Mouse (Mus musculus): ENCODE measurements around the gene 1600014C23Rik. TPM values are rescaled to one million over a fixed set of nuclear protein-coding genes. Genes with fewer than 3 reads are reported as not detected.

Gene 1600014C23Rik
- polyA plus RNA-seq, 1 experiment from 2014 or later, result 0.66 TPM

DNA sequence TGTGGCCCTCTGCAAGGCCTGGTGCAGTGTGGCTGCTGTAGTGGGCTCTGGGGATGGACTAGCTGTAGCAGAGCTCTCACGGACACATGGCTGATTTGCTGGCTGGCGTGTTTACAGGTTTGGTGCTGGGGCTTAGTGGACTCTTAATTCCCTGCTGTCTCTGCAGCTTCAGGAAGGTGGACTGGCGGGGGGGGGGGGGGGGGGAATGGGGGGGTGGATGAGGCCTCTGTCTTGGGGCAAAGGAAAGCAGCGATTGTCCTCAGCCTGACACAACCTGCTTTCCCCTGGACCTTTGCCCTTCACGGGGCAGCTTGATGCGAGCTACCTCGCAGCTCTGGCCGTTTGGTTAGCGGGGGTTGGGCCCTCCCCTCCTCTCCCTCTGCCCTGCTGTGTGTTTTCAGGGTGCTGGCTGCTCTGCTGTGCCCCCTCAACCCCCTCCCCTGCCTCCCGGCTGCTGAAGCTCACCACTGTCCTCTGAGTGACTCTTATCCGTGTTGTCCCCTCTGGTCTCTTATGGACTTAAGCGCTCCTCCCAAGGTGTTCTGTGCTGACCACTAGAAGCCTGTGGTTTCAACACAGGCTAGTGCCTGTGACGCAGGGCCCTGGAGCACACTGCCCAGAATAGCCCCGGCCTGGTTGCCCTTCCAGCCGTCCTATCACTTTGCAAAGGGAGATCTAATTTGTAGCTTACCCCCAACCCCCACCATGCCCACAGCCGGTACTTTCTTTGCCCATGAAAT, 33.0 kb downstream of the 1600014C23Rik start:
- no peaks in the 10 kb centered on the region for H3K4me1 ChIP-seq (replicated peaks; ENCODE audit: insufficient read depth, low read length)
- ATAC-seq (replicated peaks; ENCODE audit: low FRiP score, low read depth) (no peak), DNase-seq (ENCODE audit: low spot score) (no peak)
- H3K27me3 ChIP-seq (ENCODE audit: insufficient read depth, low read length), result no peaks in the 10 kb centered on the region
- TF ChIP-seq CTCF (IDR thresholded peaks at IDR 0.05; ENCODE audit: low read depth), result no peak
- no peak overlapping the region for H3K9ac ChIP-seq (ENCODE audit: low read depth, low read length)
- peaks cover 3% of the 10 kb centered on the region; the same call in 1 of the 2 replicates for H3K36me3 ChIP-seq (ENCODE audit: insufficient read depth, low read length)
- H3K9me3 ChIP-seq (replicated peaks; ENCODE audit: low read length), result no peaks in the 10 kb centered on the region
- WGBS, result 53% methylated on average over 9 of the region's 16 CpGs
- no peak overlapping the region for H3K27ac ChIP-seq
- no peak overlapping the region for H3K4me2 ChIP-seq (ENCODE audit: low read length)
- no peak overlapping the region for H3K4me3 ChIP-seq (replicated peaks; ENCODE audit: low read depth, low read length)

DNA sequence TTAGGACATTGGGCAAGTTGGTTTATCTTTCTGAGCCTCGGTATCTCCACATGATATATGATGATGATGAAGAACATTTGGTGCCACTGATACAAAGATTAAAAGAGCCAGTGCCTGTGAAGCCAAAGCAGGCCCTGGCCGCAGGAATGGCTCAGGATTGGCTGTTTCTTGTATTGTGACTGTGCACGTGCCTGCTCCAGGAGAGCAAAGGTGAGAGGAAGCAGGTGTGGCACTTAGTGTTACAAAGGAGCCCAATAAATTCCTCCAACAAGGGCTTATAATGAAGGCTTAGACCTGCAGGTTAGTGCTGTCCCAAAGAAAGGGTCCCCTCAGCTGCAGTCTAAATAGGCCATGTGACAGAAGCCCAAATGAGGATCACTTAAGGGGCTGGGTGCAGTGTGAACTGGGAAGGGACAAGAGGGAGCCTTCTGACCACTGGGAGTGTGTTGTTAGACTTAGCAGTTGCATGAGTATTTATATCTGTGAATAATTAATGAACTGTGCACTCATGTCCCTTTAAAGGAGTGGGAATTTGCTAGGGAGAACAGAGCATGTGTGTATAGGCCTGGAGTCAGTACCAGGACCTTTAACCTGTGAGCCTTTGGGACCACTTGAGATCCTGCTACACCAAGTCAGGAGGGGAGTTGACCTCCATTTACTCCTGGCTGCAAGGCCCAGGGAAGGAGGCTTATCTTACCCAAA, 34.5 kb downstream of the 1600014C23Rik start:
- Histone ChIP-seq H3K36me3 (ENCODE audit: insufficient read depth, low read length) (peaks cover 3% of the 10 kb centered on the region; the same call in 1 of the 2 replicates), H3K9ac (ENCODE audit: low read depth, low read length) (no peak overlapping the region), H3K4me1 (replicated peaks; ENCODE audit: insufficient read depth, low read length) (no peaks in the 10 kb centered on the region), H3K27ac (no peak overlapping the region; the same call in 1 of the 2 replicates), H3K4me2 (ENCODE audit: low read length) (no peak overlapping the region), H3K27me3 (ENCODE audit: insufficient read depth, low read length) (no peaks in the 10 kb centered on the region), H3K9me3 (replicated peaks; ENCODE audit: low read length) (no peaks in the 10 kb centered on the region), H3K4me3 (replicated peaks; ENCODE audit: low read depth, low read length) (no peak overlapping the region)
- 80% methylated on average over 3 of the region's 3 CpGs for whole genome bisulfite sequencing
- ATAC-seq (replicated peaks; ENCODE audit: low FRiP score, low read depth) (no peak), DNase-seq (ENCODE audit: low spot score) (no peak)
- no peak for TF ChIP-seq CTCF (IDR thresholded peaks at IDR 0.05; ENCODE audit: low read depth)

DNA sequence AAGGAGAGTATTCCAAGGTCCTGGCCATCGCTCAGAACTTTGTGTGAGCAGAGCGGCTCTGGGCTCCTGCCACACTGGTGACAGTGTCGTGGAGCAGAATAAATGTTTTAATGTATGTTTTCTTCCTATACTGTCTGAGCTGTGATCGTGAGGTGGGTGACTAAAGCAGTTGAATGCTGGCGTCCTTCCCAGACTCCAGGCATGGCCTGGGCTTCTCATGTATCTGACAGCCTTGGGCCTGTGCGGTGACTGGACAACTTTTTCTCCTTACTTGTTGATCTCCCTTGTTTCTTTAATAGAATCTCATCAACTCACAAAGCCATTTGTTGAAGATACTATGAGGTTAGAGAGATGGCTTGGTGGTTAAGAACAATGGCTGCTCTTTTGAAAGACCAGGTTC, 35.3 kb downstream of the 1600014C23Rik start:
- H3K4me1 ChIP-seq (replicated peaks; ENCODE audit: insufficient read depth, low read length), result no peaks in the 10 kb centered on the region
- TF ChIP-seq CTCF (IDR thresholded peaks at IDR 0.05; ENCODE audit: low read depth), result no peak
- H3K27me3 ChIP-seq (ENCODE audit: insufficient read depth, low read length), result no peaks in the 10 kb centered on the region
- DNase-seq (ENCODE audit: low spot score) (no peak), ATAC-seq (replicated peaks; ENCODE audit: low FRiP score, low read depth) (no peak)
- H3K9ac ChIP-seq (ENCODE audit: low read depth, low read length), result no peak overlapping the region
- H3K4me2 ChIP-seq (ENCODE audit: low read length), result no peak overlapping the region
- WGBS, result 75% methylated on average over 6 of the region's 6 CpGs
- no peak overlapping the region for H3K4me3 ChIP-seq (replicated peaks; ENCODE audit: low read depth, low read length)
- no peak overlapping the region for H3K27ac ChIP-seq
- H3K9me3 ChIP-seq (replicated peaks; ENCODE audit: low read length), result no peaks in the 10 kb centered on the region
- H3K36me3 ChIP-seq (ENCODE audit: insufficient read depth, low read length), result peaks cover 3% of the 10 kb centered on the region; the same call in 1 of the 2 replicates

DNA sequence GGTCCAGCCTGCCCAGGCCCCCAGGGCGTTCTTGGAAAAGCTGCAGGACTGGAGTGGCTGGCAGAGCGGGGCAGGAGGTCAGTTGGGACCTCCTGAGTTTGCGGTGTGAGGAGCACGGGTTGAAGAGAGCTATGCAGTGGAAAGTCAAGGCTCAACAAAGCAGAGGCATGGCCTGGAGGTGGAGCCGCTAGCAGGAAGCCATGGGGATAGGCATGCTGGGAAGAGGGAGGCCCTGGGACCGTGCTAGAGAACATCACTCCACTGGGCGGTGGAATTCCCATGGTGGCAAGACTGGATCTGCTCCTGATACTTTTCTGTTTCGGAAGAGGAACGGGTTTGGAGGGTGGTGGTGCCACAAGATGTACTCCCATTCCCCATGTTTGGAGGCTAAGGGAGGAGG, 36.7 kb downstream of the 1600014C23Rik start:
- no peaks in the 10 kb centered on the region for H3K4me1 ChIP-seq (replicated peaks; ENCODE audit: insufficient read depth, low read length)
- ATAC-seq (replicated peaks; ENCODE audit: low FRiP score, low read depth), result no peak
- no peak overlapping the region for H3K27ac ChIP-seq
- no peak overlapping the region for H3K9ac ChIP-seq (ENCODE audit: low read depth, low read length)
- H3K9me3 ChIP-seq (replicated peaks; ENCODE audit: low read length), result no peaks in the 10 kb centered on the region
- H3K27me3 ChIP-seq (ENCODE audit: insufficient read depth, low read length), result no peaks in the 10 kb centered on the region
- no peak for TF ChIP-seq CTCF (IDR thresholded peaks at IDR 0.05; ENCODE audit: low read depth)
- no peak overlapping the region for H3K4me2 ChIP-seq (ENCODE audit: low read length)
- H3K4me3 ChIP-seq (replicated peaks; ENCODE audit: low read depth, low read length), result no peak overlapping the region
- WGBS, result 89% methylated on average over 9 of the region's 9 CpGs
- no peak for DNase-seq (ENCODE audit: low spot score)
- H3K36me3 ChIP-seq (ENCODE audit: insufficient read depth, low read length), result peaks cover 3% of the 10 kb centered on the region; the same call in 1 of the 2 replicates

DNA sequence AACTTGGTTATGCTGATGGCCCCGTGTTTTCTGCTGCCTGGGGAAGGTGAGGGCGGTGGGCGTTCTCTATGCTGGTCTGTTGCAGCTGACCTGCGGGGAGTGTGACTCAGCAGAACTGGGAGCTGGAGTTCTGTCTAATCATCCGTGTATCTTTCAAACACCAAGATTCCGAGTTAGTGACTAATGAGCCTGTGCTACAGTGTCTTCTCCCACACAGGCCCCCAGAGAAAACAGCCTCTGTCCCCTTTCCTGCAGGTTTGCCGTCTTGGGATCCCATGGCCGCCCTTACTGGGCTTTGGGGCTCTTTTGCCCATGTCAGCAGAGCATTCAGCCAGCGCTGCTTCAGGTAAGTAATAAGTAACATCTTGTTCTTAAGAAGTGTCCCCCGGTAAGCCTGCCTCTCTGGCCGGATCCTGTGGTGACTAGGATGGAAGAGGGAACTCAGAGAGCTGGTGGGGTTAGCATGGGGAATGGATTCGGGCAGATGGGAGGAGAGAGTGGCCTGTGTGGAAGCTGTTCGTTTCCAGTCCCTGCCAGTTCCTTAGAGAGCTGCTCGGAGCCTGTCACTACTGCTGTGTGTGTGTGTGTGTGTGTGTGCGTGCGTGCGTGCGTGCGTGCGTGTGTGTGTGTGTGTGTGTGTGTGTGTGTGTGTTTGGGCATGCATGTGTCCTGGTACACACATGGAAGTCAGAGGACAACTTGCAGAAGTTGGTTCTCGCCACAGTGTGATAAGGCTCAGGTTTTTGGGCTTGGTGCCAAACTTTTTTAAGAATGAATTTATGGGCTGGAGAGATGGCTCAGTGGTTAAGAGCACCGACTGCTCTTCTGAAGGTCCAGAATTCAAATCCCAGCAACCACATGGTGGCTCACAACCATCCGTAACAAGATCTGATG, 38.2 kb downstream of the 1600014C23Rik start:
- 52% methylated on average over 23 of the region's 23 CpGs for WGBS
- DNase-seq (ENCODE audit: low spot score), result peak; percentile 34
- no peak for TF ChIP-seq CTCF (IDR thresholded peaks at IDR 0.05; ENCODE audit: low read depth)
- peak overlapping the region; percentile 38 for H3K27ac ChIP-seq
- no peaks in the 10 kb centered on the region for H3K9me3 ChIP-seq (replicated peaks; ENCODE audit: low read length)
- ATAC-seq (replicated peaks; ENCODE audit: low FRiP score, low read depth), result peak; percentile 65
- H3K9ac ChIP-seq (ENCODE audit: low read depth, low read length), result 0 out of 2 replicates have a peak overlapping the region, but pooled peaks have one; percentile 35
- H3K4me1 ChIP-seq (replicated peaks; ENCODE audit: insufficient read depth, low read length), result no peaks in the 10 kb centered on the region
- H3K4me2 ChIP-seq (ENCODE audit: low read length), result no peak overlapping the region
- no peak overlapping the region for H3K4me3 ChIP-seq (replicated peaks; ENCODE audit: low read depth, low read length)
- peaks cover 3% of the 10 kb centered on the region; the same call in 1 of the 2 replicates for H3K36me3 ChIP-seq (ENCODE audit: insufficient read depth, low read length)
- no peaks in the 10 kb centered on the region for H3K27me3 ChIP-seq (ENCODE audit: insufficient read depth, low read length)
